Mouse (Mus musculus): ENCODE measurements around the gene Rcc1.
A peak's percentile ranks its signal among the peaks of the same experiment; 100 is the strongest.

GRCm38 (mm10) chr4:132309849-132310472 is 43.4 kb downstream of the Rcc1 start:
- TF ChIP-seq CTCF (IDR thresholded peaks at IDR 0.05; ENCODE audit: low read depth) (peak; percentile 82), EP300 (IDR thresholded peaks at IDR 0.05; ENCODE audit: low read depth) (no peak)
